Mouse (Mus musculus) gastrocnemius, adult 8-10 months (tissue): Measurements from ENCODE around the gene 2610021A01Rik. TPM values are rescaled to one million over a fixed set of nuclear protein-coding genes. Genes with fewer than 3 reads are reported as not detected.
"Not testable (repeated sequence)": the region's sequence is repeated elsewhere in the genome, so short reads cannot be mapped to it uniquely, and the experiment has no call there.

ENCODE experiments used
- DNase-seq, 2 experiments: peaks; one replicate each; pipeline ENCODE4 v3.0.0; 2022; ENCODE audit warnings: low spot score in 2 of 2
- total RNA-seq, 4 experiments: library from RNA; stranded (reverse); gene quantifications; 2 replicates each; pipeline ENCODE4 v1.2.4; 2022

2610021A01Rik gene
- 10 to 100 TPM in 3 of 4 experiments, 1 to 10 TPM in 1; 9.7 to 14.9 (median 13.0) TPM for total RNA-seq

- peak; percentile 82 to 89 for DNase-seq
Observed at GRCm38 (mm10) chr7:41599034-41599813, at the start of gene 2610021A01Rik. 2610021A01Rik (plus strand) TSS chr7:41599230.

GRCm38 (mm10) chr7:41560681-41561080 is 38.3 kb upstream of the 2610021A01Rik start:
- no peak for DNase-seq

- not testable (repeated sequence) for DNase-seq
Observed at GRCm38 (mm10) chr7:41573562-41573961, 25.5 kb upstream of the 2610021A01Rik start, which contains the start of gene Gm6871. Gm6871 (minus strand) TSS chr7:41573662.

DNA sequence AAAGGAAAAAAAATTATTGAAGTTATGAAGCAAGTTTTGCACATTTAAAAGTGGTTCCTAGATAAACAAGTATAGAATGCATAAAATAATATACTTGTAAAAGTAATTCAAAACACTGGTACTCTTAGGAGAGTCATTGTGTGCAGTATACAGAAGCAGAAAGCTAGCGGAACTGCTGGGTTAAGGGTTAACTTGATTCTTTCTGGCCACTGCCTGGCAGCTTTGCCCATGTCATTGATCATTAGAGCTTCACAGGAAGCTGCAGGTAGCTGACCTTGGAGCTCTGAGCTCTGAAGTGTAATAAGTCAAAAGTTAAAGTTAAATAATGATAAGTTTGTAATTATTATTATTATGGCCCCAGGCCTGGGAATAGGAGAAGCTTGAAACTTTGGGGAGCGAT is 21.1 kb upstream of the 2610021A01Rik start:
- DNase-seq = no peak

DNA sequence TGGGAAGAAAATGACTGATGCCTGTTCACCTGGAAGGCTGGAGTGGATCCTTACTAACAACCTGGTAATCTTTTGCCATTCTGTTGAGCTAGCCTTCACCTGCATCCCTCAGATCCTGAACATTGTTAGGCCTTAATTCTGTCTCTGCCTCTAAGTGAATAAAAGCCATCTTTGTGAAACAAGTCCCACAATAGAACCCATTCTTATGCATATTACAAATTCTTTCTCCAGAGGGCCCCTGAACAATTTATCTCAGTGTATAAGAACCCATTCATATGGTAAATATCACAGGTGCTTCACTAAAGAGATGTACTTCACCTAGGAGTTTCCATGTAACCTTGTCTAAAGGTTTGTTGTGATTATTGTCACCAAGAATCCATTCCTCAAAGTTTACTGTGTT is 17.0 kb upstream of the 2610021A01Rik start:
- DNase-seq = no peak

GRCm38 (mm10) chr7:41587831-41588230 is 11.2 kb upstream of the 2610021A01Rik start:
- DNase-seq = not testable (repeated sequence)

DNA sequence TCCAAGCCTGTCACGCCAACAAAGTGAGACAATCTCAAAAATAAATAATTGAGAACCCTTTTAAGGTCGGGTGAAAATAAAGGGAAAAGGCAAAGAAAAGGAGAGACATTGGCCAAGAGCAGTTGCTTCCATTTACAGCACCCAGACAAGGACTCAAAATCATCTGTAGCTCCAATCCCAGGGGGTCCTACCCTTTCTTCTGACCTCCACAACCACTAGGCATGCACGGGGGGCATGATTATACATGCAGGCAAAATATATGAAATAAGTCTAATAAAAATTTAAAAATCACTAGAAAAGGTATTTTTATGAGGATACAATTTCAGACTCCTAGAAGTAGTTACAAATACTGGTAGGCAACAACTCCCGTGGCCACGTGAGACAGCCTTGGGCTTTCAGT is 415 bp upstream of the 2610021A01Rik start:
- DNase-seq = no peak

GRCm38 (mm10) chr7:41599932-41600548 is 1.0 kb downstream of the 2610021A01Rik start:
- DNase-seq = no peak

DNA sequence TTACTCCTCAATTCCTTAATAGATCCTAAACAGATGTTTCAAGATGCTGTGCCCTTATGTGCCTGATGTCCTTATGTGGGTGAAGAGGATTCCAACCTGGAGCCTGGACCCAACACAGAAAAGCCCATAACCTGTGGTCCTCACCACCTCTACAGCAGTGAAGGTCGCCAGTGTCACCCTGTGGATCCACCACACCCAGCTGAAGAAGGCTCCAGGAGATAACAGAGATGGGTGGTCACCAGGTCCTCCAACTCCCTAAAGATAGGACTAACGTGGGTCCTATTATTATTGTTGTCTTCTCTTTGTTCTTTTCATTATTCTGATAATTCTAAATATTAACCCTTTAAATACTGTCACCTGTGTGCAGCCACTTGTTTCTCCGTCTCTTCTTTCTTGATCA is 12.6 kb downstream of the 2610021A01Rik start:
- DNase-seq = no peak

- not testable (repeated sequence) for DNase-seq
Observed at GRCm38 (mm10) chr7:41616241-41616640, 17.2 kb downstream of the 2610021A01Rik start.

DNA sequence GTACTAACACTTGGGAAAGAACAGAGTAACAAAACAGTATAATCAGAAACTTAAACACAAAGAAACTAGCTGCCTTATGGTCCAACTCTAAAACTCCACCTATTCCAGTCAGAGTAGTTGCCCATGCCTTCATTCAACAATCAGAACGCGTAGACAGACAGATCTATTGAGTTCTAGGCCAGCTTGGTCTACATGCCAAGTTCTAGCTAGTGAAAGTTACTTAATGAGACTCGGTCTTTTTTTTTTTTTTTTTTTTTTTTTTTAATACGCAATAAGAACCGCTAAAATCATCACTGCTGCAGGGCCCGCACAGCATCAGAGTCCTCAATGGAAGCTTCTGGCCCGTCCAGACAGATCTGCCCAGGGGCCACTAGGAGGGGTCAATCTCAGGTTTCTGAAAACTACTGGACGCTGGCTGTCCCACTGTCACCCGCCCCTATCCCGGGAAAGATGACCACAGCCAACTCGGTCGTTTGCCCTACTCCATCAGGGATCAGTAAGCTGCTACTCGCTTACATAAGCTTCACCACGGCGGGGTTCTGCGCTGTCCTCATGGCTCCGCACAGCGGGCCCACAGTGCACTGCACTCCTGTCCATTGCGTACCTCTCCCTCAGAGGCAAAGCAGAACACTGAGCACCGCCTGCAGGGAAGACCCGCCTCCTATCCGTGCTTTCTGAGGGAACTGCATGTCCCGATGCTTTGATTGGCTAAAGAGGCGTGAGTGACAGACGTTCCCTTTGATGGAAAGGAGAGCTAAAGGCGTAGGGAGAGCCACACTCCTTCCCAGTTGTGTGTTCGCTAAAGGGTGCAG is 33.6 kb downstream of the 2610021A01Rik start, which contains the start of gene Zfp788:
TSS of gene Zfp788 (plus strand) at position 795 of the 812 bp plus-strand sequence.
- peak; percentile 90 to 94 for DNase-seq

GRCm38 (mm10) chr7:41633221-41633984 is 34.4 kb downstream of the 2610021A01Rik start:
- DNase-seq = peak; percentile 91 to 92

GRCm38 (mm10) chr7:41674326-41674725 is 75.3 kb downstream of the 2610021A01Rik start:
- not testable (repeated sequence) for DNase-seq

Other genes with a start within 250 kb of the 2610021A01Rik start
- 10 to 100 TPM in 3 of 4 experiments, 1 to 10 TPM in 1; 9.6 to 11.8 (median 10.6) TPM for gene AI987944, start 205.9 kb upstream of the 2610021A01Rik start, total RNA-seq
- under 1 TPM; 0.22 to 0.34 (median 0.29) TPM for gene Vmn2r57, start 150.5 kb upstream of the 2610021A01Rik start, total RNA-seq
- gene Gm20449, start 99.8 kb upstream of the 2610021A01Rik start, total RNA-seq = under 1 TPM in 2 of 4 experiments, not detected in 2; 0.07 to 0.08 TPM
- 1 to 10 TPM; 3.1 to 5.3 (median 3.7) TPM for gene AW146154, start 99.3 kb upstream of the 2610021A01Rik start, total RNA-seq
- not detected for gene Gm6871, start 25.6 kb upstream of the 2610021A01Rik start, total RNA-seq
- 10 to 100 TPM; 10.8 to 13.9 (median 12.6) TPM for gene Zfp788, start 34.0 kb downstream of the 2610021A01Rik start, total RNA-seq